Mouse (Mus musculus) liver, embryonic 14.5 days (tissue): ENCODE measurements around the gene Emx1.

Source experiments
- CTCF ChIP-seq: IDR thresholded peaks from 2 replicates; pipeline ENCODE4 v1.5.1; 2016; ENCODE audit warnings: antibody characterized with exemption, low read depth, control low read depth
- EP300 ChIP-seq: IDR thresholded peaks from 2 replicates; pipeline ENCODE4 v1.6.1; 2016; ENCODE audit warnings: antibody characterized with exemption, low read depth

GRCm38 (mm10) chr6:85179569-85179968 lies 7.7 kb upstream of the Emx1 start:
- TF ChIP-seq CTCF (no peak), EP300 (no peak)
